In the genomic region with DNA sequence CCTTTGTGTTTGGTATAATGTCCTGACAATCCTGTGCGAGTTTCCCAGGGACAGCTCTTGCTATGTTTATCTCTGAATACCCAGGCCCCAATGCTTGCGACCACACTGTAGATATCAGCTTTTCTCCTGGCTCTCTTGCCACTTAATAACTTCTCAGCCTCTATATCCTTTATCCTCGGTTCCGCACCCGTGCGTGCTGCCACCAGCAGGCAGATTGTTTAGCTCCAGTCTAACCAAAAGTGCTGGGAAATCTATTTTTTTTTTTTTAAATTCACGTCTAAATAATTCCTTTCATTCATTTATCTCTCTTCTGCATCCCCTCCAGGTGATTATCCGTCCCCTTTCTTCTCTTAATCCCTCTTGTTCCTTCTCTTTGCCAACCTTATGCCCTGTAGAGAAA, we compare ENCODE assay signal across 14 mouse cellular contexts.
"Had no signal": no experiment of that assay in that cellular context is flagged by ENCODE, and none has a peak within 500 bp of the region (broad histone marks: within the 10 kb centered on the region; RNA-seq: fewer than 3 reads in every experiment).

No protein-coding gene starts in this region.

- H3K9ac ChIP-seq: intestine, embryonic 15.5 days; limb, embryonic 12.5 days; liver, embryonic 13.5 days; liver, postnatal 0 days; lung, embryonic 15.5 days; neural tube, embryonic 12.5 days had no signal

- H3K4me2 ChIP-seq: intestine, embryonic 15.5 days; limb, embryonic 12.5 days; liver, embryonic 13.5 days; lung, embryonic 15.5 days; neural tube, embryonic 12.5 days had no signal

- H3K9me3 ChIP-seq: intestine, embryonic 15.5 days; limb, embryonic 12.5 days; liver, embryonic 13.5 days; lung, embryonic 15.5 days; neural tube, embryonic 12.5 days had no signal

- DNase-seq: kidney, adult 18-20 months; kidney, postnatal 10 days; kidney, postnatal 4 days; liver; liver, embryonic 13.5 days; liver, postnatal 0 days; lung, postnatal 14 days; thymus, adult 18-20 months; thymus, postnatal 14 days had no signal

- H3K27me3 ChIP-seq: intestine, embryonic 15.5 days; limb, embryonic 12.5 days; liver, embryonic 13.5 days; lung, embryonic 15.5 days; neural tube, embryonic 12.5 days had no signal

- ATAC-seq: intestine, embryonic 15.5 days; liver, postnatal 0 days had no signal

- H3K36me3 ChIP-seq: intestine, embryonic 15.5 days; limb, embryonic 12.5 days; liver, embryonic 13.5 days; lung, embryonic 15.5 days; neural tube, embryonic 12.5 days had no signal

- H3K4me1 ChIP-seq: intestine, embryonic 15.5 days; limb, embryonic 12.5 days; lung, embryonic 15.5 days; neural tube, embryonic 12.5 days had no signal

- H3K27ac ChIP-seq: intestine, embryonic 15.5 days; limb, embryonic 12.5 days; liver, embryonic 13.5 days; lung, embryonic 15.5 days; macrophage; neural tube, embryonic 12.5 days had no signal

- H3K4me3 ChIP-seq: intestine, embryonic 15.5 days; limb, embryonic 12.5 days; liver, embryonic 13.5 days; lung, embryonic 15.5 days; neural tube, embryonic 12.5 days had no signal
